Mouse (Mus musculus) C2C12 (cell line): ENCODE measurements at regions not wholly inside any gene's neighbourhood (a gene's known extent, or its start where the extent isn't known, plus 50 kb on each side); places are given as distances from the start of the nearest gene placed in this dataset.

ENCODE experiments used
- H3K27me3 ChIP-seq: one replicate; pipeline ENCODE4 v1.6.1; 2011; ENCODE audit not compliant: control insufficient read depth, insufficient read depth, insufficient read length
- H3K36me3 ChIP-seq: one replicate; pipeline ENCODE4 v1.6.1; 2011; ENCODE audit not compliant: control insufficient read depth, insufficient read depth
- H3K4me3 ChIP-seq: one replicate; pipeline ENCODE4 v1.5.1; 2011; ENCODE audit warnings: mild to moderate bottlenecking, control low read depth; ENCODE audit not compliant: poor library complexity, insufficient read depth, severe bottlenecking
- H3K79me2 ChIP-seq: one replicate; pipeline ENCODE4 v1.6.1; 2011; ENCODE audit not compliant: control insufficient read depth, insufficient read depth
- H3K79me3 ChIP-seq: one replicate; pipeline ENCODE4 v1.6.1; 2011; ENCODE audit warnings: low read depth, control low read depth
- H3ac ChIP-seq: one replicate; pipeline ENCODE3; 2011; ENCODE audit warnings: low read depth; ENCODE audit not compliant: control insufficient read depth, insufficient read length
- CEBPB ChIP-seq: IDR thresholded peaks from one replicate; pipeline ENCODE4 v1.6.1; 2011; ENCODE audit warnings: low read depth, mild to moderate bottlenecking, control low read depth, moderate library complexity
- CTCF ChIP-seq: IDR thresholded peaks from one replicate; pipeline ENCODE4 v1.5.1; 2011; ENCODE audit not compliant: control insufficient read depth, insufficient read depth, insufficient read length
- FOSL1 ChIP-seq: IDR thresholded peaks from one replicate; pipeline ENCODE4 v1.8.0; 2011; ENCODE audit warnings: mild to moderate bottlenecking, low read length; ENCODE audit not compliant: poor library complexity, insufficient read depth, severe bottlenecking
- MAX ChIP-seq: IDR thresholded peaks from one replicate; pipeline ENCODE4 v1.6.1; 2011; ENCODE audit warnings: mild to moderate bottlenecking, control low read depth
- MYOD1 ChIP-seq: IDR thresholded peaks from one replicate; pipeline ENCODE4 v1.6.1; 2011; ENCODE audit warnings: low read depth; ENCODE audit not compliant: control insufficient read depth, insufficient read length
- MYOG ChIP-seq: IDR thresholded peaks from one replicate; pipeline ENCODE4 v1.6.1; 2011; ENCODE audit not compliant: control insufficient read depth, insufficient read length; ENCODE audit errors: extremely low read depth
- USF1 ChIP-seq: IDR thresholded peaks from one replicate; pipeline ENCODE4 v1.6.1; 2011; ENCODE audit warnings: low read depth, mild to moderate bottlenecking, control low read depth, moderate library complexity

GRCm38 (mm10) chr13:55895505-55895904 lies 59.5 kb upstream of the Pitx1 start:
- no peaks in the 10 kb centered on the region for H3K36me3 ChIP-seq
- TF ChIP-seq MAX: peak; percentile 22
- TF ChIP-seq MYOG: no peak
- no peak overlapping the region for H3K4me3 ChIP-seq
- no peaks in the 10 kb centered on the region for H3K79me3 ChIP-seq
- H3K79me2 ChIP-seq: no peaks in the 10 kb centered on the region
- H3K27me3 ChIP-seq: no peaks in the 10 kb centered on the region
- no peak overlapping the region for H3ac ChIP-seq

- no peak overlapping the region for H3ac ChIP-seq
- no peaks in the 10 kb centered on the region for H3K79me2 ChIP-seq
- H3K4me3 ChIP-seq: no peak overlapping the region
- no peaks in the 10 kb centered on the region for H3K79me3 ChIP-seq
- no peaks in the 10 kb centered on the region for H3K27me3 ChIP-seq
- H3K36me3 ChIP-seq: no peaks in the 10 kb centered on the region
- TF ChIP-seq FOSL1 (no peak), MYOD1 (no peak), CEBPB (no peak), CTCF (no peak)
Observed at GRCm38 (mm10) chr13:55893154-55894018, 57.4 kb upstream of the Pitx1 start.

- TF ChIP-seq CEBPB (no peak), MYOD1 (no peak), MAX (no peak), FOSL1 (no peak), CTCF (no peak), USF1 (no peak), MYOG (no peak)
- H3K79me2 ChIP-seq: no peaks in the 10 kb centered on the region
- no peak overlapping the region for H3ac ChIP-seq
- no peaks in the 10 kb centered on the region for H3K79me3 ChIP-seq
- H3K27me3 ChIP-seq: peaks cover 6% of the 10 kb centered on the region
- no peak overlapping the region for H3K4me3 ChIP-seq
- no peaks in the 10 kb centered on the region for H3K36me3 ChIP-seq
Observed at GRCm38 (mm10) chr13:55892250-55892649, 56.3 kb upstream of the Pitx1 start.

GRCm38 (mm10) chr13:55887099-55887736 lies 51.2 kb upstream of the Pitx1 start:
- no peaks in the 10 kb centered on the region for H3K79me2 ChIP-seq
- TF ChIP-seq CEBPB (no peak), CTCF (no peak), FOSL1 (no peak), MAX (no peak), MYOG (no peak), MYOD1 (no peak), USF1 (no peak)
- no peak overlapping the region for H3K4me3 ChIP-seq
- no peaks in the 10 kb centered on the region for H3K79me3 ChIP-seq
- H3ac ChIP-seq: no peak overlapping the region
- H3K36me3 ChIP-seq: no peaks in the 10 kb centered on the region
- H3K27me3 ChIP-seq: peaks cover 10% of the 10 kb centered on the region
